Mouse (Mus musculus) forebrain, embryonic 11.5 days (tissue): ENCODE results near the gene Spdye4c. TPM values are rescaled to one million over a fixed set of nuclear protein-coding genes. Genes with fewer than 3 reads are reported as not detected.

Experiments used
- ATAC-seq: fragments of 200-750 bp; cut with Nextera tagmentation; replicated peaks from 2 replicates; pipeline ENCODE4 v1.8.0; 2017; ENCODE audit warnings: moderate TSS enrichment; ENCODE audit not compliant: low FRiP score
- DNase-seq: peaks from one replicate; pipeline ENCODE4 v3.0.0-alpha.2; 2017; ENCODE audit warnings: low spot score
- H3K27ac ChIP-seq: fragments of 300-500 bp; sonication (generic); 2 replicates; pipeline ENCODE4 v1.5.1; 2014; ENCODE audit warnings: low read depth, low read length
- H3K27me3 ChIP-seq: fragments of 300-500 bp; sonication (generic); 2 replicates; pipeline ENCODE4 v1.6.1; 2014; ENCODE audit warnings: mild to moderate bottlenecking, low read length, mixed read lengths; ENCODE audit not compliant: control insufficient read depth, insufficient read depth
- H3K36me3 ChIP-seq: fragments of 300-500 bp; sonication (generic); 2 replicates; pipeline ENCODE4 v1.6.1; 2014; ENCODE audit warnings: mild to moderate bottlenecking, low read length, moderate library complexity, mixed read lengths; ENCODE audit not compliant: control insufficient read depth, insufficient read depth
- H3K4me1 ChIP-seq: fragments of 300-500 bp; sonication (generic); replicated peaks from 2 replicates; pipeline ENCODE4 v1.6.1; 2014; ENCODE audit warnings: low read length, mixed read lengths; ENCODE audit not compliant: control insufficient read depth, insufficient read depth
- H3K4me2 ChIP-seq: fragments of 300-500 bp; sonication (generic); 2 replicates; pipeline ENCODE4 v1.6.1; 2014; ENCODE audit warnings: low read depth, mild to moderate bottlenecking, low read length, moderate library complexity, mixed read lengths; ENCODE audit not compliant: severe bottlenecking
- H3K4me3 ChIP-seq: fragments of 300-500 bp; sonication (generic); 2 replicates; pipeline ENCODE4 v1.5.1; 2014; ENCODE audit warnings: low read depth, low read length
- H3K9ac ChIP-seq: fragments of 300-500 bp; sonication (generic); 2 replicates; pipeline ENCODE4 v1.6.1; 2014; ENCODE audit warnings: low read length
- H3K9me3 ChIP-seq: fragments of 300-500 bp; sonication (generic); 2 replicates; pipeline ENCODE4 v1.6.1; 2016; ENCODE audit warnings: low read length, mixed read lengths; ENCODE audit not compliant: control insufficient read depth
- WGBS: fragments of 180-500 bp; shearing (Covaris S2); extraction: QIAGEN DNeasy Blood & Tissue Kit; methylation state at CpG from one replicate; pipeline ENCODE4 v1.1.7; 2014; 5-methylcytosine and 5-hydroxymethylcytosine counted together
- polyA plus RNA-seq: library from polyadenylated mRNA; unstranded; fragments of >200 nt; fragmentation: Nextera tagmentation; extraction: Ambion mirVana; gene quantifications from 2 replicates; pipeline ENCODE4 v1.2.1, GENCODE M21; 2014

Gene Spdye4c
- polyA plus RNA-seq, result not detected in 2 replicates

DNA sequence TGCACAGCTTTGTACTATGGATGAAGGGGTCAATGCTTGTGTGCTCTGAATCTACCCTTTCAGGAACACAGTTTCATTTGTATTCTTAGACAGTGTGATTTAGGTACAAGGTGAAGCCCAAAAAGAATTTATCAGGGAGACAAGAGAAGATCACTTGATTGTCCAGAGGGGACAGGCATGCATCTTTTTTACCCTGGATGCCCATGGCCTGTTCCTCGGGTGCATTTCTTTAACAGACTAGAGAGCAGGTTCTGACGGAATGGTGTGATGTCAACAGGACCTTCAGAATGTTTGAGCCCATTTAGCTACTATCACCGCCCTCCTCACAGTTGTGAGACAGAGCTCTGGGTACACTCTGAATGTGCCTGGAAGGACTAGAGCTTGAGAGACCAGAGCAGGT is at the start of gene Spdye4c:
Gene Spdye4c, plus strand, starts transcription at position 301 of the 400 bp plus-strand sequence.
- Histone ChIP-seq H3K4me3 (no peak within 1 kb of the TSS), H3K9me3 (no peaks in the 10 kb centered on the region), H3K9ac (no peak within 1 kb of the TSS), H3K27me3 (no peaks in the 10 kb centered on the region), H3K4me1 (no peaks in the 10 kb centered on the region), H3K36me3 (no peaks in the 10 kb centered on the region), H3K27ac (no peak within 1 kb of the TSS), H3K4me2 (no peak within 1 kb of the TSS)
- 94% methylated on average over 3 of the region's 3 CpGs for WGBS
- DNase-seq (no peak), ATAC-seq (no peak)

GRCm38 (mm10) chr2:128543495-128543894 is 47.5 kb upstream of the Spdye4c start:
- H3K4me2 ChIP-seq, result no peak overlapping the region
- H3K9me3 ChIP-seq, result no peaks in the 10 kb centered on the region
- H3K9ac ChIP-seq, result no peak overlapping the region
- no peak overlapping the region for H3K27ac ChIP-seq
- H3K4me1 ChIP-seq, result no peaks in the 10 kb centered on the region
- no peak overlapping the region for H3K4me3 ChIP-seq
- DNase-seq (no peak), ATAC-seq (no peak)
- H3K27me3 ChIP-seq, result no peaks in the 10 kb centered on the region
- 82% methylated on average over 8 of the region's 8 CpGs for WGBS
- H3K36me3 ChIP-seq, result no peaks in the 10 kb centered on the region

DNA sequence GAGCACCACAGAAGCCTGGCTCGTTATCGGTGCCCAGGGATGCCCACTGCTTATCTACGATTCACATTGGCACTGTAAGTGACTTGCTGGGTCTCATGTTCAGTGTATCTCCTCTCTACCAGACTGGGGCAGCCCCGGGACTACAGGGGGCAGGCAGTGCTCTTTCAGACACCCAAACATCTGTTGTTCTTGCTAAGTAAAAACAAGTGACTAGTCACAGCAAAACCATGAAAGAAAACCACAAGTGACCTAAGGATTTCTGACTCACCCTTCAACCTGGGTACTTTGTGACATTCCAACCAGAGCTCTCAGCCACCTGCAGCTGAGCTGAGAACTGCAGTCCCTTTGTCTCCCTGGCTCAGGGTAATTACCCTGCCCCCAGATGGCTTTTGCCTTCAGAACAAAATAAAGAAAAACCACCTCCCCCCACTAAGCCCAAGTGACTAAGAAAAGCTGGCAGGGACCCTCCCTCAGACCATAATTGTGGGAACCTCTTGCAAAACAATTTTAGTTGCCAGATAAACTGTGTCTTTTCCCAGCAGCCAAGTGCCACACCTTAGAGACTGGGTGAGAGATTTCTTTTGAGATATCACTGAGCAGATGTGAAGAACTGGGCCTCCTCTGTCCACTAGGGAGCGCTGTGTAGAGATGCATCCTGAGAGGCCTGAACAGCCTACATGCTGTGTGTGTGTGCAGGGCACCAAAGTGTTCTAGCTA is 46.4 kb upstream of the Spdye4c start:
- H3K9ac ChIP-seq, result no peak overlapping the region
- no peaks in the 10 kb centered on the region for H3K9me3 ChIP-seq
- DNase-seq, result peak; percentile 68
- H3K27me3 ChIP-seq, result no peaks in the 10 kb centered on the region
- no peak overlapping the region for H3K4me2 ChIP-seq
- ATAC-seq, result peak; percentile 33; the same call in 1 of the 2 replicates
- H3K27ac ChIP-seq, result no peak overlapping the region
- no peaks in the 10 kb centered on the region for H3K36me3 ChIP-seq
- WGBS, result 38% methylated on average over 5 of the region's 5 CpGs
- H3K4me3 ChIP-seq, result no peak overlapping the region
- no peaks in the 10 kb centered on the region for H3K4me1 ChIP-seq

DNA sequence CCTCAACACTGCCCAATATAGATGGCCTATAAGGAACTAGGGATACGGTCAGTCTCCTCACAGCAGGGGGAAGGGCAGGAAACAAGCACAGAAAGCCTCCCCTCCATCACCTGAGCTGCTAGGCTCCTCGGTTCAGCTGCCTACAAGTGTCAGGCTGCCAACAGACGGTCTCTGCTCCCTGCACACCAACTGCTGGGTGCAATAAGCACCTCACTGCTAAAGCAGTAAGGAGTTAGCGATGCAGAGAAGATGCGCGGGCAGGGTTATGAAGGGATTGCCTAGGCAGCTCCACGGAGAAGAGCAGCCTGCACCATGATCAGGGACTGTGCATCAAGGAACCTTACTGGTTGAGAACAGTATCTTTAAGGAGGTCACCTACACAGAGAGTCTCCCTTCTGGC is 45.6 kb upstream of the Spdye4c start:
- H3K4me2 ChIP-seq, result no peak overlapping the region
- no peak overlapping the region for H3K27ac ChIP-seq
- no peaks in the 10 kb centered on the region for H3K9me3 ChIP-seq
- H3K27me3 ChIP-seq, result no peaks in the 10 kb centered on the region
- H3K4me1 ChIP-seq, result no peaks in the 10 kb centered on the region
- WGBS, result 64% methylated on average over 7 of the region's 7 CpGs
- DNase-seq (no peak), ATAC-seq (no peak)
- no peak overlapping the region for H3K9ac ChIP-seq
- H3K36me3 ChIP-seq, result no peaks in the 10 kb centered on the region
- no peak overlapping the region for H3K4me3 ChIP-seq

DNA sequence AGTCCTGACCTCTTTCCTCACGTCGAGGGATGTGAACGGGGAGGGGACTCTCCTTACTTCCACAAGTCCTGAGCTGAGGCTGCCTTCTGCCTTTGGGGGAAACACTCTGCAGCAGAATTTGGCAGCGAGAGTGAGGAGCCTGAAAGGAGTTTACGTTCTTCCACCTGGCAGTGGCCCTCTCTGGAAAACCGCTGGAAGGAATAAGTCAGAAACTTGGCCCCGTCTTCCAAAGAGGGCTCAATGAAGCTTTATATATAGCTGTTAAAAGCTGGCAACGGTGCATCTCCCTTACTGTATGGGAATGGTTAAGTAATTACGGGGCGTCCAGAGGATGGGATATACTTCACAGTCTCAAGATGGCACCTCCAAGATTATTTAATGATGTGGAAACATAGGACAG is 43.9 kb upstream of the Spdye4c start:
- Histone ChIP-seq H3K4me3 (no peak overlapping the region), H3K27ac (no peak overlapping the region), H3K9ac (no peak overlapping the region), H3K9me3 (no peaks in the 10 kb centered on the region), H3K4me2 (no peak overlapping the region), H3K4me1 (no peaks in the 10 kb centered on the region), H3K36me3 (no peaks in the 10 kb centered on the region), H3K27me3 (no peaks in the 10 kb centered on the region)
- no peak for DNase-seq
- ATAC-seq, result no peak
- WGBS, result 92% methylated on average over 10 of the region's 10 CpGs

DNA sequence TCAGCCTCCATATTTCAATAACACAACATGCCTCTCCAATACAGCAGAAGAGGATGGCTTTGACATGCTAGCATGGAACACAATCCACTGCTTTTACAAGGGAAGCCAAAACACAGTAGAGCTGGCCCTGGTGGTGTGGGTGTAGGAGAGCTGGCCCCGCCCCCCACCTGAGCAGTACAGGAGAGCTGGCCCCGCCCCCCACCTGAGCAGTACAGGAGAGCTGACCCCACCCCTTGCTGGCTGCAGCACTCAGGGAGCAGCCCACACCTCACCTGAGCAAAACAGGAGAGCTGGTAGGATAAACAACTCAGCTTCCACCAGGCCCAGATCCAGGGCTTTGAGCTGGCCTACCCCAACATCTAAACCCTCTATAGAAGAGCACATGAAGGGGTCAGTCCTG is 42.7 kb upstream of the Spdye4c start:
- H3K9ac ChIP-seq, result no peak overlapping the region
- DNase-seq, result no peak
- H3K9me3 ChIP-seq, result no peaks in the 10 kb centered on the region
- no peak overlapping the region for H3K4me3 ChIP-seq
- no peaks in the 10 kb centered on the region for H3K36me3 ChIP-seq
- no peaks in the 10 kb centered on the region for H3K4me1 ChIP-seq
- no peak overlapping the region for H3K4me2 ChIP-seq
- H3K27ac ChIP-seq, result no peak overlapping the region
- H3K27me3 ChIP-seq, result no peaks in the 10 kb centered on the region
- 44% methylated on average over 2 of the region's 2 CpGs for WGBS
- no peak for ATAC-seq

DNA sequence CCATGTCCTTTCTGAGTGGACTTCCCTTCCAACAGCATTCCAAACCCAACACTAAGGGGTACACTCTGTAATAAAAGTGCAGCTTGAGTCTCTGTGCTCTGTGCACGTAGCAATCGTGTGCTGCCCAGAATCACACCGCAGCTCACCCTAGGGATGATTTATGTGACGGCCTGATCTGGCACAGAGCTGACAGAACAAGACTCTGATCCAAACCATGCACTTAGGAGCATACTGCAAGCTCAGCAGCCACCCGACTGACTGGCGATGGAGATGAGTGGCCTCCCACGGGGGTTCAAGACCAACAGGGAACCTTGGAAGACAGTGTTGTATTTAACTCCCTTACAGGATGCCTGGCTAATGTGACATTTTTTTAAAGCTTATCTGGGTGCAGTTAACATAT is 41.4 kb upstream of the Spdye4c start:
- Histone ChIP-seq H3K4me3 (no peak overlapping the region), H3K4me2 (no peak overlapping the region), H3K4me1 (no peaks in the 10 kb centered on the region), H3K27me3 (no peaks in the 10 kb centered on the region), H3K9me3 (no peaks in the 10 kb centered on the region), H3K9ac (no peak overlapping the region), H3K36me3 (no peaks in the 10 kb centered on the region), H3K27ac (no peak overlapping the region)
- 65% methylated on average over 7 of the region's 7 CpGs for WGBS
- no peak for DNase-seq
- no peak for ATAC-seq

DNA sequence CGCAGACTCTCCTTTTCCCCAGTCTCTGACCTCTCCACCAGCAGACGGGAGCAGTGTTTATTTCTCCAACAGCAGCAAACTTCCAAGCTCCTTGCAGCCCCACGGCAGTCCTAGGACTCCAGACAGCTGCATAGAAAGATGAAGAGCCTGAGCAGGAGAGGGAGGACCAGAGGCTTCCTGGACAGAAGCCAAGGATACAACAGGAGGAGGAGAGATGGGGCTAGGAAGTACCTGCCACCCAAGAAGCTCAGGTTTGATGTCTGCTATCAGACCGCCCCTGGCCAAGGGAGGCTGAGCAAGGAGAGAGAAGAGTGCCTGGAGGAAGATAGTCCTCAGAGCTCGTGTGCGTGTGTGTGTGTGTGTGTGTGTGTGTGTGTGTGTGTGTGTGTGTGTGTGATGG is 41.0 kb upstream of the Spdye4c start:
- H3K27me3 ChIP-seq, result no peaks in the 10 kb centered on the region
- no peak for DNase-seq
- no peak for ATAC-seq
- no peak overlapping the region for H3K4me2 ChIP-seq
- H3K4me3 ChIP-seq, result no peak overlapping the region
- H3K36me3 ChIP-seq, result no peaks in the 10 kb centered on the region
- WGBS, result 66% methylated on average over 6 of the region's 6 CpGs
- no peaks in the 10 kb centered on the region for H3K4me1 ChIP-seq
- no peak overlapping the region for H3K27ac ChIP-seq
- no peaks in the 10 kb centered on the region for H3K9me3 ChIP-seq
- H3K9ac ChIP-seq, result no peak overlapping the region

- Histone ChIP-seq H3K27ac (no peak overlapping the region), H3K9me3 (no peaks in the 10 kb centered on the region), H3K9ac (no peak overlapping the region), H3K27me3 (no peaks in the 10 kb centered on the region), H3K4me1 (no peaks in the 10 kb centered on the region), H3K4me2 (no peak overlapping the region), H3K36me3 (no peaks in the 10 kb centered on the region), H3K4me3 (no peak overlapping the region)
- 79% methylated on average over 8 of the region's 8 CpGs for WGBS
- DNase-seq (no peak), ATAC-seq (no peak)
These were observed 38.8 kb upstream of the Spdye4c start for GRCm38 (mm10) chr2:128552080-128552791.
